31 mouse cellular contexts compared by ENCODE assay signal in genomic region chr1:179120217-179120966, GRCm38 (mm10).
DNase-seq lines count a peak whose midpoint lies in the region; ATAC-seq lines count a peak whose summit lies in the region.
"Had no signal": no experiment of that assay in that cellular context is flagged by ENCODE, and none has a peak within 500 bp of the region (broad histone marks: within the 10 kb centered on the region; RNA-seq: fewer than 3 reads in every experiment).

No protein-coding gene starts in this region.

- H3K9ac ChIP-seq in midbrain, embryonic 15.5 days = no peak overlapping the region
- no peak overlapping the region for H3K9ac ChIP-seq in neural tube, embryonic 12.5 days
- H3K9ac ChIP-seq: embryonic facial prominence, embryonic 13.5 days; heart, embryonic 15.5 days; liver, embryonic 12.5 days; liver, postnatal 0 days had no signal

- no peaks in the 10 kb centered on the region for H3K27me3 ChIP-seq in midbrain, embryonic 10.5 days (ENCODE audit: low read depth, poor library complexity, severe bottlenecking)
- H3K27me3 ChIP-seq in midbrain, embryonic 15.5 days (replicated peaks) = no peaks in the 10 kb centered on the region
- H3K27me3 ChIP-seq in neural tube, embryonic 12.5 days (replicated peaks) = no peaks in the 10 kb centered on the region
- H3K27me3 ChIP-seq: CH12.LX; embryonic facial prominence, embryonic 13.5 days; heart, embryonic 15.5 days; liver, embryonic 12.5 days; megakaryocyte, embryonic 14.5 days had no signal

- peak; percentile 51 for DNase-seq in embryo, embryonic 10 days (ENCODE audit: low spot score)
- DNase-seq in embryo, embryonic 9.5 days (ENCODE audit: extremely low spot score) = no peak
- peak; percentile 22 for DNase-seq in midbrain, embryonic 10.5 days (ENCODE audit: low spot score)
- peak; percentile 67 for DNase-seq in embryo, embryonic 10.5 days (ENCODE audit: low spot score)
- DNase-seq in frontal cortex, postnatal 36 days (ENCODE audit: low spot score in 2 of 2) = no peak
- DNase-seq in heart, postnatal 36 days = no peak
- DNase-seq: adrenal gland, adult 2 months; adrenal gland, postnatal 36 days; cerebellum, adult 18-20 months; cerebellum, postnatal 10 days; gastrocnemius, postnatal 14 days; heart, adult 11 months; kidney, adult 8-10 months; kidney, postnatal 4 days; liver, postnatal 0 days; lung, postnatal 36 days; right cerebral cortex, postnatal 4 days; thymus, adult 2 months; thymus, postnatal 36 days had no signal

- 55% methylated on average over 9 of the region's 9 CpGs for WGBS in midbrain, embryonic 10.5 days
- 36% methylated on average over 9 of the region's 9 CpGs for WGBS in midbrain, embryonic 15.5 days
- WGBS in neural tube, embryonic 12.5 days = 20% methylated on average over 9 of the region's 9 CpGs

- no peak overlapping the region for H3K4me2 ChIP-seq in midbrain, embryonic 15.5 days
- no peak overlapping the region for H3K4me2 ChIP-seq in neural tube, embryonic 12.5 days (replicated peaks)
- H3K4me2 ChIP-seq: embryonic facial prominence, embryonic 13.5 days; heart, embryonic 15.5 days; liver, embryonic 12.5 days had no signal

- H3K9me3 ChIP-seq in midbrain, embryonic 10.5 days (replicated peaks) = no peaks in the 10 kb centered on the region
- no peaks in the 10 kb centered on the region for H3K9me3 ChIP-seq in midbrain, embryonic 15.5 days
- H3K9me3 ChIP-seq in neural tube, embryonic 12.5 days = no peaks in the 10 kb centered on the region
- H3K9me3 ChIP-seq: embryonic facial prominence, embryonic 13.5 days; heart, embryonic 10.5 days; heart, embryonic 15.5 days; liver, embryonic 12.5 days had no signal

- no peak for ATAC-seq in midbrain, embryonic 15.5 days (replicated peaks)
- ATAC-seq in neural tube, embryonic 12.5 days (ENCODE audit: low FRiP score, low read depth) = peak; percentile 73; the same call in 1 of the 2 replicates
- ATAC-seq: activated CD4-positive, CD25-positive, alpha-beta regulatory T cell, adult 4 months; forebrain, embryonic 16.5 days; intestine, embryonic 16.5 days; liver, embryonic 12.5 days; liver, postnatal 0 days had no signal

- no peak overlapping the region for H3K4me3 ChIP-seq in midbrain, embryonic 10.5 days
- H3K4me3 ChIP-seq in midbrain, embryonic 15.5 days = no peak overlapping the region
- H3K4me3 ChIP-seq in neural tube, embryonic 12.5 days = no peak overlapping the region
- H3K4me3 ChIP-seq: embryonic facial prominence, embryonic 13.5 days; heart, embryonic 10.5 days; heart, embryonic 15.5 days; liver, embryonic 12.5 days; megakaryocyte, embryonic 14.5 days had no signal

- intact Hi-C loops in heart, postnatal 36 days (cut with DNase I) = no loop called here

- peaks cover 13% of the 10 kb centered on the region for H3K4me1 ChIP-seq in midbrain, embryonic 10.5 days
- H3K4me1 ChIP-seq in midbrain, embryonic 15.5 days = no peaks in the 10 kb centered on the region
- H3K4me1 ChIP-seq in neural tube, embryonic 12.5 days = peaks cover 16% of the 10 kb centered on the region

- H3K36me3 ChIP-seq in midbrain, embryonic 10.5 days = no peaks in the 10 kb centered on the region
- H3K36me3 ChIP-seq in midbrain, embryonic 15.5 days (replicated peaks) = no peaks in the 10 kb centered on the region
- no peaks in the 10 kb centered on the region for H3K36me3 ChIP-seq in neural tube, embryonic 12.5 days
- H3K36me3 ChIP-seq: embryonic facial prominence, embryonic 13.5 days; heart, embryonic 10.5 days; heart, embryonic 15.5 days; liver, embryonic 12.5 days had no signal

- peak overlapping the region; percentile 67 for H3K27ac ChIP-seq in midbrain, embryonic 10.5 days (replicated peaks)
- no peak overlapping the region for H3K27ac ChIP-seq in midbrain, embryonic 15.5 days
- no peak overlapping the region; the same call in 1 of the 2 replicates for H3K27ac ChIP-seq in neural tube, embryonic 12.5 days
- H3K27ac ChIP-seq: heart, embryonic 10.5 days; heart, embryonic 15.5 days; kidney, postnatal 0 days; liver, embryonic 12.5 days had no signal

Comparison
In these comparisons a context has a peak if more than half of its experiments do, and no peak if none do; other contexts are left out.
1. DNase-seq: peak in embryo, embryonic 10 days (single experiment), midbrain, embryonic 10.5 days (single experiment) and embryo, embryonic 10.5 days (single experiment); none in embryo, embryonic 9.5 days (single experiment), frontal cortex, postnatal 36 days (0 of 2) and heart, postnatal 36 days (0 of 2).